Mouse (Mus musculus) ZHBTc4 (cell line): ENCODE measurements at regions not wholly inside any gene's neighbourhood (a gene's known extent, or its start where the extent isn't known, plus 50 kb on each side); places are given as distances from the start of the nearest gene placed in this dataset.
"Not testable (repeated sequence)": the region's sequence is repeated elsewhere in the genome, so short reads cannot be mapped to it uniquely, and the experiment has no call there.

Source experiments
- DNase-seq: peaks from one replicate; pipeline ENCODE4 v3.0.0-alpha.2; 2011; ENCODE audit warnings: low read depth, low spot score

- DNase-seq: peak; percentile 73
Measured at GRCm38 (mm10) chr15:47196084-47196483, 6688.6 kb upstream of the Gm7489 start.

DNA sequence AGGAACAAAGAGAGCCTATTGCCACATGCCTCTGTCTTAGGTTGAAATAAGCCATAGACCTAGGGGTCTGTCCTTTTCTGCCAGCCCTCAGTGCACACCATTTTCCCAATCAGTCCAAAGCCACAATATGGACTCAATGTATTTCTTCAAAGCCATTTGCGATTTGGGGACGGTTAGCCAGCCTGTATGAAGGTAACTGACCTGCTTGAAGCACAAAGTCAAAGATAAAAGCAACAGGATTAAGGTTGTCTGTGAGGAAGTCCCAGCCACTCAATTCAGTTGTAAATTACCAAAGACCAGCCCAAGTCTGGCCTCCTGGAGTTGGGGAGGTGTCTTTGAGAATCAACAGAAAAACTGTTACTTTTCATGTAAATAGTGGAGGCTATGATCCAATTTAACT lies 6688.1 kb upstream of the Gm7489 start:
- DNase-seq: peak; percentile 47

GRCm38 (mm10) chr15:47199451-47199850 lies 6685.3 kb upstream of the Gm7489 start:
- DNase-seq: no peak

DNA sequence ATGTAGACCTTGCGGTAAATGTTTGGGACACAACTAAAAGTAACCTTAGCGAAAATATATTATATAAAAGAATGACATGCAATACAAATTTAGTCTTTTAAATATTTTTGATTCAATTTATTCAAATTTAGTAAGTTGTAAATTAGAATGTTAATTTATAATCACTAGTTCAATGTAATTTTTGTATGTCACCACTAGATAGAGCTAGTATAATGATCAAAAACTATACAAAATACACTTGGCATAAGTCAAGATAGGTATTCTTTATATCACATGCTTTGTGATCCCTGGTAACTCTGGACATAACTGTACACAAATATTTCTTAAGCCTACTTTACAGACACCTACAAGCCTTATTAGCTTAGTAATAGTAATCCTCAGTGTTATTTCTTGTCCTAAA lies 6682.6 kb upstream of the Gm7489 start:
- no peak for DNase-seq

- DNase-seq: not testable (repeated sequence)
Measured at GRCm38 (mm10) chr15:47233221-47233620, 6651.5 kb upstream of the Gm7489 start.

DNA sequence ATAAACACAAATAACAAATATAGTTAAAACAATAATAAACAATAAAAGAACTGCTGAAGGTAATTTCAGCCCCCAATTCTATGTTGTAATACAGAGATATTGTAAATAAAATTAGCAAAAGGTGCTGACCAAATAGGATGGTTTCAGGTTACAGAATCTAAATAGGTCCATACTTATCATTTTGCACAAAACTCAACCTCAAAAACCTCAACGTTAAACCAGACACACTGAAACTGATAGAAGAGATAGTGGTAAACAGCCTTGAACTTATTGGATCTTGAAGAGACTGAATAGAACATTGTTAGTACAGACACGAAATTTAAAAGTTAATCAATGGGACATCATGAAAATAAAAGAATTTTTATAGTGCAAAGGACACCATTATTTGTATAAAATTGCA lies 6649.1 kb upstream of the Gm7489 start:
- no peak for DNase-seq
